Mouse (Mus musculus) liver, postnatal 0 days (tissue): ENCODE results near the gene Naa50.

Source experiments
- CTCF ChIP-seq: sonication (generic); IDR thresholded peaks from 2 replicates; pipeline ENCODE4 v1.5.1; 2016; ENCODE audit warnings: antibody characterized with exemption, low read depth
- EP300 ChIP-seq: IDR thresholded peaks from 2 replicates; pipeline ENCODE4 v1.6.1; 2016; ENCODE audit warnings: antibody characterized with exemption, low read depth, mild to moderate bottlenecking

DNA sequence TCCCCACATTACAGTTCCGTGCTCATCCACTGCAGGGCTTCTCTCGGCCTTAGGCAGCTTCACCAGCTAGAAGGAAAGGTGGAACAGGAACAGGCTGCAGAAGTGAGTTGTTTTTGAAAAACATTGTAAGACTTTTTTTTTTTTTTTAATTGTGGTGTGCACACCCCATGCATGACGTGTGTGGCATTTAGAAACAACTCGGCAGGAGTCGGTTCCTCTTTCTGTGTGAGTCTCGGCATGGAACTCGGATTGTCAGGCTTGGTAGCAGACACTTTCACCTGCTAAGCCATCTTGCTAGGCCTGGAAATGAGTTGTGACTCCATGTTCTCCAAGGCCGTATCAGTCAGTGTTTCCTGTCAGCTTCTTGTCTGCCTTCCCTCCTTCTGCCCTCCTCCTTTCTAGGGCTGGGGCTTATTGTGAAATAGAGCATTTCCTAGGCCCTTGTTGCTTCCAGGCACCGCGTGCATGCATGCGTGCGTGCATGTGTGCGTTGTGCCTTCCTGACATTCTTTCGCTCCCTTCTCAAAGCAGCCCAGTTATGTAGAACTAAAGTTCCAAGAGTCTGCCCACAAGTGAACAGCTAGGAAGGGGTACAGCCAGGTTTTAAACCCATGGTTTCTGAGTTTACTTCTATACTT is 59.6 kb downstream of the Naa50 start:
- no peak for TF ChIP-seq CTCF
- no peak for TF ChIP-seq EP300
